Mouse (Mus musculus) lung, postnatal 0 days (tissue): ENCODE measurements around the gene Kdf1.

Source experiments
- CTCF ChIP-seq: IDR thresholded peaks from 2 replicates; pipeline ENCODE4 v1.5.1; 2016; ENCODE audit warnings: antibody characterized with exemption, mild to moderate bottlenecking
- EP300 ChIP-seq: IDR thresholded peaks from 2 replicates; pipeline ENCODE4 v1.6.1; 2016; ENCODE audit warnings: antibody characterized with exemption, mild to moderate bottlenecking, control low read depth

- TF ChIP-seq CTCF, result no peak
- TF ChIP-seq EP300, result no peak
These were observed 59.2 kb downstream of the Kdf1 start for GRCm38 (mm10) chr4:133577983-133578382.
